Mouse (Mus musculus) thymus, adult 2 months (tissue): ENCODE results near the gene Zfp202. TPM values are rescaled to one million over a fixed set of nuclear protein-coding genes. Genes with fewer than 3 reads are reported as not detected.

ENCODE experiments used
- DNase-seq: peaks from one replicate; pipeline ENCODE4 v3.0.0; 2021
- H3K27ac ChIP-seq: fragments of 200-500 bp; 2 replicates; pipeline ENCODE4 v1.5.1; 2012; ENCODE audit warnings: low read length, control low read depth; ENCODE audit not compliant: control insufficient read depth, insufficient read depth
- H3K27me3 ChIP-seq: fragments of 200-500 bp; 2 replicates; pipeline ENCODE4 v1.6.1; 2012; ENCODE audit warnings: mild to moderate bottlenecking, low read length, moderate library complexity, mixed read lengths; ENCODE audit not compliant: control insufficient read depth, insufficient read depth
- H3K36me3 ChIP-seq: fragments of 200-500 bp; 2 replicates; pipeline ENCODE4 v1.6.1; 2012; ENCODE audit warnings: mild to moderate bottlenecking, low read length, moderate library complexity; ENCODE audit not compliant: control insufficient read depth, insufficient read depth
- H3K4me1 ChIP-seq: fragments of 200-500 bp; replicated peaks from 2 replicates; pipeline ENCODE4 v1.6.1; 2012; ENCODE audit warnings: low read length; ENCODE audit not compliant: control insufficient read depth, insufficient read depth
- H3K4me3 ChIP-seq: fragments of 200-500 bp; 2 replicates; pipeline ENCODE4 v1.5.1; 2012; ENCODE audit warnings: mild to moderate bottlenecking, low read length, control low read depth, moderate library complexity; ENCODE audit not compliant: control insufficient read depth, insufficient read depth
- CTCF ChIP-seq: fragments of 200-500 bp; IDR thresholded peaks from 2 replicates; pipeline ENCODE4 v1.5.1; 2012; ENCODE audit warnings: mild to moderate bottlenecking, control low read depth, low read length, moderate library complexity, borderline replicate concordance; ENCODE audit not compliant: control insufficient read depth, poor library complexity, insufficient read depth; ENCODE audit errors: extremely low read depth
- POLR2A ChIP-seq: fragments of 200-500 bp; IDR thresholded peaks from 2 replicates; pipeline ENCODE4 v1.6.1; 2012; ENCODE audit warnings: mild to moderate bottlenecking, low read length, control low read depth, moderate library complexity; ENCODE audit not compliant: control insufficient read depth, poor library complexity, insufficient read depth; ENCODE audit errors: extremely low read depth
- whole genome bisulfite sequencing: fragments of 180-500 bp; shearing (Covaris S2); methylation state at CpG from one replicate; pipeline ENCODE4 v1.1.7; 2018; 5-methylcytosine and 5-hydroxymethylcytosine counted together
- polyA plus RNA-seq: library from polyadenylated mRNA; depleted of rRNA; stranded (reverse); fragments of >200 nt; gene quantifications from 2 replicates; pipeline ENCODE4 v1.2.3, GENCODE M21; 2012

Gene Zfp202
- polyA plus RNA-seq, 1 experiment: 0.74 TPM

DNA sequence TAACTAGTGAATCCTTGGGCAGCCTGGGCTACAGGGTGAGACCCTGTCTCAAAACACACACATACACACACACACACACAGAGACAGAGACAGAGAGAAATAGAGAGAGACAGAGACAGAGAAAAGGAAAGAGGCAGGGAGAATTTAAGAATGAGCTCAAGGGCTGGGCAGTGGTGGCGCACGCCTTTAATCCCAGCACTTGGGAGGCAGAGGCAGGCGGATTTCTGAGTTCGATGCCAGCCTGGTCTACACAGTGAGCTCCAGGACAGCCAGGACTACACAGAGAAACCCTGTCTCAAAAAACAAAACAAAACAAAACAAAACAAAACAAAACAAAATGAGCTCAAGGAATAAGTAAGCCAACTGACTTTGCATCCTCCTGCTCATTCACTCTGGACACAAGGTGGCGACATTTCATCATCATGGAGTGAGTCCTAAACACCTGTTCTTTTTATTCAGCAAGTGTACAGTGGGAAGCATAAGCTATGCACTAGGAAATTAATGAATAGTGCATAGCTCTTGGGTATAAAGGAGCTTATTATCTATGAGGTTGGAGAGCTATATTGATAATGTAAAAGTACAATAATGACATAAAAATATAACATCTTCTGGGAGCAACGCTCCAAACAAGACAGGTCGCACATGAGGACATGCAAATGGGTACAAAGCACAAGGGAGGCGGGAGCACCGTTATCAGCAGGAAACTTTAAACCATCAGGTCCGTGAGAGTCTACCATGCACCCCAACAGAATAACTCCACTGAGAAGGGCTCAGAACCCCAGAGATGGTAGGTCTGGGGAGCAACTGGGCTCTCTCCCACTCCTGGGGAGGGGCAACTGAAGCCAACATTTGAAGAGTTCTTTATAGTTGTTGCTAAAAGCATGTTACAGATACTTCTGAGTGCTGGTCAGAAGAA, 36.0 kb downstream of the Zfp202 start:
- Histone ChIP-seq H3K36me3 (no peaks in the 10 kb centered on the region), H3K4me1 (no peaks in the 10 kb centered on the region), H3K27me3 (no peaks in the 10 kb centered on the region), H3K27ac (no peak overlapping the region), H3K4me3 (no peak overlapping the region)
- DNase-seq: no peak
- 60% methylated on average over 10 of the region's 10 CpGs for WGBS
- no peak for TF ChIP-seq POLR2A
- no peak for TF ChIP-seq CTCF

DNA sequence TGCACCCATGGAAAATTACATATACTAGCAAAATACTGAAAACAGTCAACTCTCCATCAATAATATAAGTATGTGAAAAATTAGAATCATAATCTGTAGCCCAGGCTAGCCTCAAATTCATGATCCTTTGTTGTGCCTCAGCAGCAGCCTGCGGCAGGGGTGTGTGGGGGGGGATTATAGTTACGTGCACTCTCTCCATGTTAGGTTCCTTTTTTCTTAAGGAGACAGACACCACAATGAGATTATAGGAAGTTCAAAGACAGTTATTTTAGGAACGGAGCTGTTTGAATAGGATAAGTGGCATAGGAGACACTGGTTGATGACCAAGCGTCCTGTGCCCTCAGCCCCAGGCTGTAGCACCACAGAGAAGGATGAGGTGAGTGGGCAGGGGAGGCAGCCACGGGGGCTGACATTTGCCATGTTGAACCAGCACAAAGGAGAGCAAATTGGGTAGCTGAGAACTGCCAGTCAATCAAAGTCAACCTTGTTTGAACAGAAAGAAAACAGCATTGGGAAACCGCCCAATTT, 36.8 kb downstream of the Zfp202 start:
- Histone ChIP-seq H3K36me3 (no peaks in the 10 kb centered on the region), H3K4me3 (no peak overlapping the region)

DNA sequence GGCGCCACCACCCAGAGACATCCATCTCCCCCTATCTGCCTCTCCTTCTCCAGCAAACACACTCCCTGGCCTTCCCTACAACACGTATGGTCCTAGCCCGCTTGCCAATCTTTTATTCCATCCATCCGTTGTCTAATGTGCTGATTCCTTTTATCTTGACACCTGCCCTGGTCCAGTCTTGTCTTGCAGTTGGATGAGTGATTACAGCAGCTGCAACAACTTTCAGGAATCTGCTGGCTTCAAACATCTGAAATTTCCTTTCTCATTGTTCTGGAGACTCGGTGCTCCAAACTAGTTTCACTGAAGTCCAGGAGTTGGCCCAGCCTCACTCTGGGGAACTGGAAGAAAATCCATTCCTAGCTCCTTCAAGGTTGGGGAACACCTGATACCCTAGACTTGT, 37.4 kb downstream of the Zfp202 start:
- WGBS: 89% methylated on average over 5 of the region's 5 CpGs
- H3K4me1 ChIP-seq: no peaks in the 10 kb centered on the region
- H3K4me3 ChIP-seq: no peak overlapping the region
- no peak for DNase-seq
- no peaks in the 10 kb centered on the region for H3K27me3 ChIP-seq
- no peak for TF ChIP-seq CTCF
- TF ChIP-seq POLR2A: no peak
- H3K36me3 ChIP-seq: no peaks in the 10 kb centered on the region
- no peak overlapping the region for H3K27ac ChIP-seq

More for the DNA sequence above, 36.8 kb downstream of the Zfp202 start:
- Histone ChIP-seq H3K27me3 (no peaks in the 10 kb centered on the region), H3K4me1 (no peaks in the 10 kb centered on the region), H3K27ac (no peak overlapping the region)
- WGBS: 24% methylated on average over 6 of the region's 6 CpGs
- no peak for DNase-seq
- no peak for TF ChIP-seq POLR2A
- no peak for TF ChIP-seq CTCF

DNA sequence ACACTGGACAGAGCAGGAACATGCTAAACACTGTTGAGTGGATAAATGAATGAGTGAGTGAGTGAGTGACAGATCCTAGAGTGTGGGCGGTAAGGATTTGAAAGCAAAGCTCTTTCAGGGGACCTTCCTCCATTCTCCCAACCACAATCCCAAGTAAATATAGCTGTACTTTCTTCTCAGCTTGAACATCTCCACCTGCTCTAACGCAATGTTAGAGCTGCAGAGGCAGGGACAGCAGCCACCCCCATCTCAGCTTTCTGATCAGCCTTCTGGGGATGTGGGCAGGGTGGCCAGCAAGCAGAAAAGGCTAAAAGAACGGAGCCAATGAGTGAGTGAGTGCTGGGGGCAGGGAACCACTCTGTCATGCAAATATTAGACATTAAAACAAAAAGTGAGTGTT, 38.9 kb downstream of the Zfp202 start:
- no peaks in the 10 kb centered on the region for H3K36me3 ChIP-seq
- H3K27ac ChIP-seq: no peak overlapping the region
- 96% methylated on average over 3 of the region's 3 CpGs for WGBS
- TF ChIP-seq CTCF: no peak
- no peak for TF ChIP-seq POLR2A
- no peak overlapping the region for H3K4me3 ChIP-seq
- DNase-seq: no peak
- no peaks in the 10 kb centered on the region for H3K27me3 ChIP-seq
- H3K4me1 ChIP-seq: no peaks in the 10 kb centered on the region

DNA sequence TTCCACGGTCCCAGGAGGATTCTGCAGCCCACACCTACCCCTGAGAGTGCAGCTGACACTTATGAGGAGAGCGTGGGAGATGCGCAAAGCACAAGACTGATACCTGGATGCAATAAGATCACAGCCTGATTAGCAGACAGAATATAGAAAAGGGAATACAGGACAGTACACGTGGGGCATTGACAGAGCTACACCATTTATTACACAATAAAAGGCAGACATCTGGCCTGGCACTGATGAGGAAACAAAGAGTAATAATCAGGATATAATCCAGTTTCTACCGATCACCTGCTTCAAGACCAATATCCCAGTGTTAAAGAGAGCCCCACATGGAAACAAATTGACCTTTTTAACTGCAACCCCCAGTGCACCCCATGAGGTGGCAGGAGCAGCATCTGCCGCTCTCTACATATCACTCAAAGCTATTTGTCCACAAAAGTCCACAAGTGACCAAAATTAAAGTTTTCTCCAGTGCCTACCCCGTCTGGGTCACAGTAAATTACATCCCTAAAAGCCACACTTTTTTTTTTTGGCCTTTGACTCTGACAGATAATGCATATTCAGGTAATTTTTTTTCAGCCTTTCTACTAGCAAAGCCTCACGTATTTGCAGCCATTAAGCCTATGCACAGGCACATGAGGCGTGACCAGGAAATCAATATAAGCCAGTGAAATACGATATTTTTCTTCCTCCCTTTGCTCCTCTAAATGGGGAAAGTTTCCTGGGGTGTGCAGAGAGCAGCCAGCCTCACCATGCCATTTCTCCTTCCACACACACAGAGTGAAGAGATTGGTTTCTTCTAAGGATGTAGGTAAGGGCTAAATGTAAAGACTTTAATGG, 42.3 kb downstream of the Zfp202 start:
- DNase-seq: no peak
- TF ChIP-seq CTCF (no peak), POLR2A (no peak)
- Histone ChIP-seq H3K4me3 (no peak overlapping the region), H3K4me1 (no peaks in the 10 kb centered on the region), H3K27ac (no peak overlapping the region), H3K36me3 (no peaks in the 10 kb centered on the region), H3K27me3 (no peaks in the 10 kb centered on the region)
- WGBS: 82% methylated on average over 10 of the region's 10 CpGs

DNA sequence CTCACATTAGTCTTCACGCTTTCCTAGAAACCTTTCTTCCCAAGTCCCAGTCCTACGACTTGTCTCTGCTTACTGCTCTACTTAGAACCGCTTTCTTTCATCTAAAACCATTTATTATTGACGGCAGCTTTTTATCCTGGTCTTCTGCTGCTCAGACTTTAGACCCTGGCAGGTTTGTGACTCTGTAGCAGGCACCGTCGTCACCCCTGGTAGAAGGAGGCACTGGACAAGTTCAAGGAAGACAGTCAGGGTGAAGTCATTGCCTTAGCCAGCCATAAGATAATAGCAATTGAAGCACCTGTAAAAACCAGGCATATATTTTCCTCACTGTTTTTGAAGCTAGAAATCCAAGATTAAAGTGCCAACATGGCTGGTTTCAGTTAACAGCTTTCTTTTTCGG, 43.1 kb downstream of the Zfp202 start:
- DNase-seq: no peak
- Histone ChIP-seq H3K27me3 (no peaks in the 10 kb centered on the region), H3K4me1 (no peaks in the 10 kb centered on the region), H3K4me3 (no peak overlapping the region), H3K36me3 (no peaks in the 10 kb centered on the region), H3K27ac (no peak overlapping the region)
- TF ChIP-seq POLR2A (no peak), CTCF (no peak)
- 95% methylated on average over 7 of the region's 7 CpGs for WGBS
